Mouse (Mus musculus): ENCODE results near the gene Spryd3. TPM values are rescaled to one million over a fixed set of nuclear protein-coding genes. Genes with fewer than 3 reads are reported as not detected.

Gene Spryd3
- 0.44 TPM for polyA plus RNA-seq (2014; fragmentation: Illumina TruSeq; extraction: RNeasy Lipid Tissue Mini Kit (QIAGEN cat#74804); ENCODE audit: low read depth, low replicate concordance)

DNA sequence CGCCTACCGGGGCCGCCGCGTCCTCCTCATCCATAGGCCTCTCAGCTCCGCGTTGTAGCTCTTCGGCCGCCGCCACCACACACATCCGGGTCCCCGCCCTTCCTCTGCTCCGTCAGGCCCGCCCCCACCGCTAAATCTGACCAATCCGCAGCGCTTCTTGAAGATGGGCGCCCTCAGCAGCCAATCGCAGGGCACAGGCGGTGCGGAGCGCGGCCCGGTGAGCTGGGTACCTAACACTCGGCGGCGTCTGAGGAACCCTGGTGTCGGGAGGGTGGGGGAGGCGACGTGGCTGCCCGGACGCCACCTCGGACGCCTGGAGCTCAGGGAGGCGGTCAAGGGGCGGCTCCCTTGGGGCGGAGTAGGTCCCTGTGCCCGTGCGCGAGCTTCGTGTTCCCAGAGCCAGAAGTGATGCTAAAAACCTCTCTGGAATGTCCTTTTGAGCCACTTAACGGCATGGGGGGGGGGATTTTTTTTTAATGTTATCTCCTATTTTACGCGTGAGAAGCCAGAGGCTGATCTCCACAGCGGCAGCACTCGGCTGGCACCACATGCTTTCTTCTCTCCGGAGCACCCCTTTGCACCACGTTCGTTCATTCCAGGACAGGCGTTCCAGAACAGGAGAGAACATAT is at the start of gene Spryd3:
TSS of gene Spryd3 (minus strand) at position 106 of the 630 bp plus-strand sequence.

GRCm38 (mm10) chr15:102150301-102151135 is 14.5 kb upstream of the Spryd3 start, which contains the start of gene Soat2:
TSS of gene Soat2 (plus strand) at chr15:102150526.

DNA sequence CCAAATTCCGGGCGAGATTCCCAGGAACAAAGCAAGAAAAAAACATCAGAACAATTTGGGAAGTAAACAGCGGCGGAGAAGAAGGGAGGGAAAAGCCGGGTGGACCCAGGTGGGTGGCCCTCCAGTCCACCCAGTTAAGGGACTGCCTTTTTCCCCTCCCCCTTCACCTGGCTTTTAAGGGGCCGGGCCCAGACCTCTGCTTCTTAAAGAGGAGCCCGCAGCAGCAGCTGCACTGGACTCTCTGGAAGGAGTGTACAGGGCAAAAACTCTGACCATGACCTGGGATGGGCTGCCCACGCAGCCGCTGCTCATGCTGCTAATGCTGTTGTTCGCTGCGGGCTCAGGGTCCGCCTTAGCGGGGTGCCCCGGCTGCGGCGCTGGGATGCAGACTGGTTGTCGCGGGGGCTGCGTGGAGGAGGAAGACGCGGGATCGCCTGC is 8.3 kb upstream of the Spryd3 start, which contains the start of gene Igfbp6:
TSS of gene Igfbp6 (plus strand) at position 89 of the 438 bp plus-strand sequence.

DNA sequence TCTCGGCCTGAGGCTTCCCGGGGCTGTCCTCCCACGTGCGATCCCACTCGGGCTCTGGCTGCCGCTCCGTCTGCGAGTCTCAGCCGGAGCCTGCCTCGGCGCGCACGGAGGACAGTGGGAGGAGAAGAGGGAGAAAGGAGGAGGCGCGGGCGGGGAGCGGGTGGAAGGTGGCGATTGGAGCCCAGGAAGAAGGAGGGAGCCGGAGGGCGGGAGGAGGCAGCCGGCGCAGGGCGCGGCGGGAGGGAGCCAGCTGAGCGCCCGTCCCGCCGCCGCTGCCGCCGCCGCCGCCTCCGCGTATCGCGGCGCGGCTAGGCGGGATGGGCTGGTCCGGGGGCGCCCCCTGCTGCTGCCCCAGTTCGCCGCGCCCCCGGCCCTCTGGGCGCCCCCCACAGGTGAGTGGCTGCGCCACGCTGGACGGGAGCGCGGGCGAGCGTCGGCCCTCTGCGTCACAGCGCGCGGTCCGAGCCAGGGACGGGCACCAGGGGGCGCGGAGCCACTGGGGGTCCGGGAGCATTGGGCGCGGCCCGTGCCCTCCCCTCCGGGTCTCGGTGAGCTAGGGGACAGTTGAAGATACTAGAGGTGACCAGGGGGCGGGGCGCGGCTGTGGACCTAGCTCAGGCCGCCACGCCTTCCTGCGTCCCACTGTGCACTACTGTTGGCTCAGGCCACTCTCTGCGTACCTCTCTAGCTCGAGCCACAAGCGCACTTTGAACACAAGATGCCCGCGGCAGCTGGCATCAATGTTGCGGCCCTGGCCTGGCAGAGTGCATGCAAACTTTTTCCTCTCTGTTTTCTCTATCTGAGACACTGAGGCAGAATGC is 35.7 kb downstream of the Spryd3 start, which contains the start of gene Tns2:
TSS of gene Tns2 (plus strand) at position 253 of the 821 bp plus-strand sequence.

DNA sequence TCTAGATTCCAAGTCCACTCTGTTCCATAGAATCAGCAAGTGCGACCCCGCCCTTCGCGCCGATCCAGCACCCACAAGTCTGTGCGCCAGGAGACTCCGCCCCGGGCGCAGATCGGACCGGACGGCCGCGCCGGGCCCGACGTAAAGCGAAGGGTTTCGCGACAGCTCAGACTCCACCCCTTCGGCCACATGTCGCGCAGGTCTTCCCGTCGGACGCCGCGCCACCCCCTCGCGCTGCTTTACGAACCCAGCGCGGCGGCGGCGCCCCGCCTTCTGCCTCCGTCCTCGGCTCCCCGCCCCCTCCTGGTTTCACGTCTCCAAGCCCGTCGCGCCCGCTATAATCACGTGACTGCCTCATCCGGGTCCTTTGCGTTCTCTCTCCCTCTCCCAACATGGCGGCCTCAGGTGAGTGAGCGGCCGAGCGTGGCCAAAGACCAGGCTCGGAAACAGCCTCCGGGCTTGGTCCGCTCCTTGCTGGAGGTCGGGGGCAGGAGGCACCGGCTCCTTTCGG is 62.4 kb downstream of the Spryd3 start, which contains the start of gene Eif4b:
TSS of gene Eif4b (plus strand) at position 215 of the 511 bp plus-strand sequence.

Other genes with a start within 250 kb of the Spryd3 start
- gene Krt76, start 243.3 kb downstream of the Spryd3 start, polyA plus RNA-seq (2014; fragmentation: Illumina TruSeq; extraction: RNeasy Lipid Tissue Mini Kit (QIAGEN cat#74804); ENCODE audit: low read depth, low replicate concordance), result not detected
- gene Krt4, start 211.5 kb downstream of the Spryd3 start, polyA plus RNA-seq (2014; fragmentation: Illumina TruSeq; extraction: RNeasy Lipid Tissue Mini Kit (QIAGEN cat#74804); ENCODE audit: low read depth, low replicate concordance), result not detected
- gene Krt79, start 195.9 kb downstream of the Spryd3 start, polyA plus RNA-seq (2014; fragmentation: Illumina TruSeq; extraction: RNeasy Lipid Tissue Mini Kit (QIAGEN cat#74804); ENCODE audit: low read depth, low replicate concordance), result not detected
- not detected for gene Krt78, start 181.9 kb downstream of the Spryd3 start, polyA plus RNA-seq (2014; fragmentation: Illumina TruSeq; extraction: RNeasy Lipid Tissue Mini Kit (QIAGEN cat#74804); ENCODE audit: low read depth, low replicate concordance)
- 4.4 TPM for gene Krt8, start 131.8 kb downstream of the Spryd3 start, polyA plus RNA-seq (2014; fragmentation: Illumina TruSeq; extraction: RNeasy Lipid Tissue Mini Kit (QIAGEN cat#74804); ENCODE audit: low read depth, low replicate concordance)
- gene Krt18, start 108.1 kb downstream of the Spryd3 start, polyA plus RNA-seq (2014; fragmentation: Illumina TruSeq; extraction: RNeasy Lipid Tissue Mini Kit (QIAGEN cat#74804); ENCODE audit: low read depth, low replicate concordance), result 1.5 TPM
- gene Eif4b, start 62.5 kb downstream of the Spryd3 start, polyA plus RNA-seq (2014; fragmentation: Illumina TruSeq; extraction: RNeasy Lipid Tissue Mini Kit (QIAGEN cat#74804); ENCODE audit: low read depth, low replicate concordance), result 196 TPM
- 32.3 TPM for gene Tns2, start 35.8 kb downstream of the Spryd3 start, polyA plus RNA-seq (2014; fragmentation: Illumina TruSeq; extraction: RNeasy Lipid Tissue Mini Kit (QIAGEN cat#74804); ENCODE audit: low read depth, low replicate concordance)
- not detected for gene Igfbp6, start 8.1 kb upstream of the Spryd3 start, polyA plus RNA-seq (2014; fragmentation: Illumina TruSeq; extraction: RNeasy Lipid Tissue Mini Kit (QIAGEN cat#74804); ENCODE audit: low read depth, low replicate concordance)
- gene Soat2, start 14.3 kb upstream of the Spryd3 start, polyA plus RNA-seq (2014; fragmentation: Illumina TruSeq; extraction: RNeasy Lipid Tissue Mini Kit (QIAGEN cat#74804); ENCODE audit: low read depth, low replicate concordance), result not detected
- gene Zfp740, start 67.0 kb upstream of the Spryd3 start, polyA plus RNA-seq (2014; fragmentation: Illumina TruSeq; extraction: RNeasy Lipid Tissue Mini Kit (QIAGEN cat#74804); ENCODE audit: low read depth, low replicate concordance), result 24.9 TPM
- 66.9 TPM for gene Csad, start 68.5 kb upstream of the Spryd3 start, polyA plus RNA-seq (2014; fragmentation: Illumina TruSeq; extraction: RNeasy Lipid Tissue Mini Kit (QIAGEN cat#74804); ENCODE audit: low read depth, low replicate concordance)
- not detected for gene Itgb7, start 95.7 kb upstream of the Spryd3 start, polyA plus RNA-seq (2014; fragmentation: Illumina TruSeq; extraction: RNeasy Lipid Tissue Mini Kit (QIAGEN cat#74804); ENCODE audit: low read depth, low replicate concordance)
- gene Rarg, start 121.3 kb upstream of the Spryd3 start, polyA plus RNA-seq (2014; fragmentation: Illumina TruSeq; extraction: RNeasy Lipid Tissue Mini Kit (QIAGEN cat#74804); ENCODE audit: low read depth, low replicate concordance), result 5.9 TPM
- gene Gm9918, start 134.3 kb upstream of the Spryd3 start, polyA plus RNA-seq (2014; fragmentation: Illumina TruSeq; extraction: RNeasy Lipid Tissue Mini Kit (QIAGEN cat#74804); ENCODE audit: low read depth, low replicate concordance), result not detected
- 0.93 TPM for gene Mfsd5, start 143.2 kb upstream of the Spryd3 start, polyA plus RNA-seq (2014; fragmentation: Illumina TruSeq; extraction: RNeasy Lipid Tissue Mini Kit (QIAGEN cat#74804); ENCODE audit: low read depth, low replicate concordance)
- gene Espl1, start 160.0 kb upstream of the Spryd3 start, polyA plus RNA-seq (2014; fragmentation: Illumina TruSeq; extraction: RNeasy Lipid Tissue Mini Kit (QIAGEN cat#74804); ENCODE audit: low read depth, low replicate concordance), result not detected
- gene Pfdn5, start 189.9 kb upstream of the Spryd3 start, polyA plus RNA-seq (2014; fragmentation: Illumina TruSeq; extraction: RNeasy Lipid Tissue Mini Kit (QIAGEN cat#74804); ENCODE audit: low read depth, low replicate concordance), result 84.0 TPM
- gene Myg1, start 195.5 kb upstream of the Spryd3 start, polyA plus RNA-seq (2014; fragmentation: Illumina TruSeq; extraction: RNeasy Lipid Tissue Mini Kit (QIAGEN cat#74804); ENCODE audit: low read depth, low replicate concordance), result 4.4 TPM
- 3.6 TPM for gene Aaas, start 214.5 kb upstream of the Spryd3 start, polyA plus RNA-seq (2014; fragmentation: Illumina TruSeq; extraction: RNeasy Lipid Tissue Mini Kit (QIAGEN cat#74804); ENCODE audit: low read depth, low replicate concordance)
- gene Sp7, start 230.9 kb upstream of the Spryd3 start, polyA plus RNA-seq (2014; fragmentation: Illumina TruSeq; extraction: RNeasy Lipid Tissue Mini Kit (QIAGEN cat#74804); ENCODE audit: low read depth, low replicate concordance), result not detected